Mouse (Mus musculus) liver, postnatal 0 days (tissue): ENCODE results near the gene Cfap58. TPM values are rescaled to one million over a fixed set of nuclear protein-coding genes. Genes with fewer than 3 reads are reported as not detected.

Experiments
- ATAC-seq: fragments of 200-750 bp; cut with Nextera tagmentation; 2 replicates; pipeline ENCODE4 v1.8.0; 2017; ENCODE audit warnings: mild to moderate bottlenecking, moderate library complexity
- DNase-seq: peaks from one replicate; pipeline ENCODE4 v3.0.0-alpha.2; 2016
- H3K27ac ChIP-seq: fragments of 300-500 bp; sonication (generic); 2 replicates; pipeline ENCODE4 v1.5.1; 2014; ENCODE audit warnings: antibody characterized with exemption, moderate library complexity, mild to moderate bottlenecking, low read depth
- H3K27me3 ChIP-seq: fragments of 300-500 bp; sonication (generic); 2 replicates; pipeline ENCODE4 v1.6.1; 2014; ENCODE audit warnings: low read length, control low read depth, mixed read lengths; ENCODE audit not compliant: insufficient read depth
- H3K36me3 ChIP-seq: fragments of 300-500 bp; sonication (generic); replicated peaks from 2 replicates; pipeline ENCODE4 v1.6.1; 2014; ENCODE audit warnings: mild to moderate bottlenecking, control low read depth, low read length, moderate library complexity, mixed read lengths; ENCODE audit not compliant: insufficient read depth
- H3K4me1 ChIP-seq: fragments of 300-500 bp; sonication (generic); 2 replicates; pipeline ENCODE4 v1.6.1; 2014; ENCODE audit warnings: antibody characterized with exemption, mild to moderate bottlenecking, control low read depth; ENCODE audit not compliant: insufficient read depth
- H3K4me2 ChIP-seq: fragments of 300-500 bp; sonication (generic); 2 replicates; pipeline ENCODE4 v1.6.1; 2014; ENCODE audit warnings: low read depth, mild to moderate bottlenecking, low read length, moderate library complexity, mixed read lengths
- H3K4me3 ChIP-seq: fragments of 300-500 bp; sonication (generic); 2 replicates; pipeline ENCODE4 v1.5.1; 2014; ENCODE audit warnings: low read depth, low read length
- H3K9ac ChIP-seq: fragments of 300-500 bp; sonication (generic); replicated peaks from 2 replicates; pipeline ENCODE4 v1.6.1; 2014; ENCODE audit warnings: mild to moderate bottlenecking, moderate library complexity
- H3K9me3 ChIP-seq: fragments of 300-500 bp; sonication (generic); 2 replicates; pipeline ENCODE4 v1.6.1; 2016; ENCODE audit warnings: mild to moderate bottlenecking, control low read depth, low read length, mixed read lengths
- CTCF ChIP-seq: sonication (generic); IDR thresholded peaks from 2 replicates; pipeline ENCODE4 v1.5.1; 2016; ENCODE audit warnings: antibody characterized with exemption, low read depth
- EP300 ChIP-seq: IDR thresholded peaks from 2 replicates; pipeline ENCODE4 v1.6.1; 2016; ENCODE audit warnings: antibody characterized with exemption, low read depth, mild to moderate bottlenecking
- WGBS: fragments of 180-500 bp; shearing (Covaris S2); extraction: QIAGEN DNeasy Blood & Tissue Kit; methylation state at CpG from one replicate; pipeline ENCODE4 v1.1.7; 2014; ENCODE audit not compliant: insufficient replicate concordance; 5-methylcytosine and 5-hydroxymethylcytosine counted together
- microRNA-seq: library from miRNA; unstranded; fragments of <30 nt; microRNA quantifications from one replicate; pipeline ENCODE4, GENCODE M21; 2016
- polyA plus RNA-seq: library from polyadenylated mRNA; unstranded; fragments of >200 nt; fragmentation: Nextera tagmentation; extraction: Ambion mirVana; gene quantifications from 2 replicates; pipeline ENCODE4 v1.2.1, GENCODE M21; 2015

Cfap58 gene
- polyA plus RNA-seq, 1 experiment from 2014 or later = not detected

DNA sequence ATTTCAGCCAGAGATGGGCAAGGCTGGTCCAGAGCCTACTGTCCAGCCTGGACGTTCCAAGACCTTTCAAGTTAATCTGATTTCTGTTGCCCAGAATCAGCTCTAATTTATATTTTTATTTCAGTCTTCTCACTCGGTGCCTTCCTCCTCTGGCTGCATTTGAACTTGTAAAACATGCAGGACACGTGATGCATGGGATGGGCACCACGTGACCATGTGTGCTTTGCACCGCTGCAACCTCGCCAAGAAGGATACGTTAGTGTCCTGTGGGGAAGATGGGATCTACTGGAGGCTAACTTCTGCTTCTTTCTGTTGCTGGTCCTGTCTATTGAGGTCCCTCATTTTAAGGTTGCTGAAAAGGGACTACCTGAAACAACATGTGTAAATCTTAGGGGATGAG, 109.8 kb downstream of the Cfap58 start:
- no peak for ATAC-seq
- Histone ChIP-seq H3K4me1 (no peaks in the 10 kb centered on the region), H3K27me3 (no peaks in the 10 kb centered on the region), H3K4me3 (no peak overlapping the region), H3K9me3 (no peaks in the 10 kb centered on the region), H3K4me2 (no peak overlapping the region), H3K27ac (no peak overlapping the region), H3K36me3 (no peaks in the 10 kb centered on the region), H3K9ac (no peak overlapping the region)
- no peak for TF ChIP-seq EP300
- no peak for TF ChIP-seq CTCF
- DNase-seq = no peak
- 73% methylated on average over 7 of the region's 7 CpGs for WGBS

DNA sequence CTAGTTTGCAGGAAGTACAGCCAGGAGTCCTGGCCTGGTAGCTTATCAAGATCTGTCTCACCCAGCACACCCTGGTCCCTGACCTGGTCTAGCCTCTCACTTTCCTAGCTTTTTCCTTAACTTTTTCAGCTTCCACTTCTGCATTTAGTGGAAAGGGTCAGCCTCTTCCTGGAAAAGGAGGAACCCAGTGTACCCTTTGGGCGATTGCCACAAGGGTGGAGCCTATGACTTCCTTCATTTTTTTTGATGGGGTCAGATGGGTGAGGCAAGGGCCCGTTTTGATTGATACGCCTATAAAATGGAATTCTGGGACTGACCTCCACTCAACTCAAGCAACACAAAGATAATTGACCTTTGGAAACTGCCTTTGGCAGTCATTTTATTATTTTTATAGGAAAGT, 111.9 kb downstream of the Cfap58 start:
- DNase-seq (no peak), ATAC-seq (no peak)
- Histone ChIP-seq H3K36me3 (no peaks in the 10 kb centered on the region), H3K4me1 (no peaks in the 10 kb centered on the region), H3K9ac (no peak overlapping the region), H3K4me2 (no peak overlapping the region), H3K9me3 (no peaks in the 10 kb centered on the region), H3K27me3 (no peaks in the 10 kb centered on the region), H3K4me3 (no peak overlapping the region), H3K27ac (no peak overlapping the region)
- WGBS = 48% methylated on average over 3 of the region's 3 CpGs
- TF ChIP-seq EP300 (no peak), CTCF (no peak)

DNA sequence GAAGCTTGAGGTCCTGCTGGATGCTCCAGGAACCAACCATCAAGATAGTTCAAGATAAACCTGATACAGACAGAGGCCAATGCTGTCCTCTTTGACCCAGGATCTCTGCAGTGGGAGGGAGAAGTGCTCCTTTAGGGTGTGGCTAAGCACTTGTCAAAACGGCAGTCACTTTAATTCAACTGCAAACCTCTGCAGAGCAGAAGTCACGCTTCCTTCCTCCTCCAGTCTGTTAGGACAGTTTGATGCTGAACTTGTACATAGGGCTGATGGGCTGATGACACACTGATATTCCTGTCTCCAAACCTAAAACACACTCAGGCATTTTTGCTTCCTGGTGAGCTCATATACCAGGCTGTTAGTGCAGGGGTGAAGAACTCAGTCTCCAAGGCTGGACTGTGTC, 125.8 kb downstream of the Cfap58 start:
- no peak overlapping the region for H3K27ac ChIP-seq
- no peak overlapping the region for H3K4me3 ChIP-seq
- 0 out of 2 replicates have a peak, but pooled peaks cover 3% of the 10 kb centered on the region for H3K27me3 ChIP-seq
- no peaks in the 10 kb centered on the region for H3K4me1 ChIP-seq
- 22% methylated on average over 2 of the region's 2 CpGs for WGBS
- TF ChIP-seq CTCF (no peak), EP300 (no peak)
- no peak for DNase-seq
- no peaks in the 10 kb centered on the region for H3K9me3 ChIP-seq
- no peak overlapping the region for H3K4me2 ChIP-seq
- ATAC-seq = no peak
- no peaks in the 10 kb centered on the region for H3K36me3 ChIP-seq
- H3K9ac ChIP-seq = no peak overlapping the region

DNA sequence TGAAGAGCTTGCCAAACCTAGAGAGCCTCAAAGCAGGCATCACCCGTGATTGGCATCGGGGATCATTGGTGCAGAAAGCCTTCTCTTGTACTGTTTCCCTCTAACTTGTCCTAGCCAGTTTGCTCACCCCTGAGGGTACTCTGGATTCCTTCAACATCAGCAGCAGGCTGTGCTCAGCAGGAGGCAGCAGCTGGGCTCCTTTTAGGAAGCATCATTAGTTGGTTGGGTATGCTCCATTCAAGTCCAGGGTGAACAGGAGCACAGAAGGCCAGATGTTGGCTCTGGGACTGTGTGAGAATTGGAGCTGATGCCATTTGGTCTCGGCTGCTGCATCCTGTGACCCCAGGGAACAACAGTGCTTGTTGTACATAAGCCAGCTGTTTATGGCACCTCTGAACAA, 142.2 kb downstream of the Cfap58 start:
- Histone ChIP-seq H3K27me3 (no peaks in the 10 kb centered on the region), H3K4me1 (no peaks in the 10 kb centered on the region), H3K9ac (no peak overlapping the region), H3K9me3 (no peaks in the 10 kb centered on the region), H3K27ac (no peak overlapping the region), H3K36me3 (no peaks in the 10 kb centered on the region), H3K4me3 (no peak overlapping the region), H3K4me2 (no peak overlapping the region)
- no peak for TF ChIP-seq EP300
- no peak for TF ChIP-seq CTCF
- ATAC-seq = no peak
- DNase-seq = no peak
- 56% methylated on average over 3 of the region's 3 CpGs for WGBS

DNA sequence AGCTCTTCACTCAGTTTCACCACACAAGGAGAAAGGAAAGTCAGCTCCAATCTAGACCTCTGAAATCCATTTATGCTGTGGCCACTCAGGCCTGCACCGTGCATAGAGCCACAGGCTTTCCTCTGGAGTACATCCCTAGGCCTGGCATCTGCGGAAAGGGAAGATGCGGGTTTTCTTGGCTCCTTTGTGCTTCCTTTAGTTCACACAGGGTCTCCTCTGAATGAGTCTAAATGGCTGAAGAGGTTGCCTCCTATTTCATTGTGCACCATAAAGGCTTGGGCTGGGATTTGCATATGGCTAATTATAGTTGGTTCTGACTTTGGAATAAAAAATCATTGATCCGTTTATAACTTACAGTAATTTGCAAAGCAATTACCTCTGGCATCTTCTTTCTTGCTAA, 144.0 kb downstream of the Cfap58 start:
- Histone ChIP-seq H3K9me3 (no peaks in the 10 kb centered on the region), H3K4me1 (no peaks in the 10 kb centered on the region), H3K36me3 (no peaks in the 10 kb centered on the region), H3K4me3 (no peak overlapping the region), H3K27me3 (no peaks in the 10 kb centered on the region), H3K4me2 (no peak overlapping the region), H3K27ac (no peak overlapping the region), H3K9ac (no peak overlapping the region)
- DNase-seq (no peak), ATAC-seq (no peak)
- WGBS = 82% methylated on average over 4 of the region's 4 CpGs
- TF ChIP-seq CTCF (no peak), EP300 (no peak)

Small RNA genes lying within 50 kb of the gene (microRNA-seq; reads per million reads assigned to microRNA genes)
- not detected for gene Gm22240

Other genes with a start within 250 kb of the Cfap58 start
- gene Col17a1, start 245.6 kb upstream of the Cfap58 start, polyA plus RNA-seq = 0.11 and 0.14 TPM in 2 replicates
- 69.3 and 69.6 TPM in 2 replicates for gene Sfr1, start 206.0 kb upstream of the Cfap58 start, polyA plus RNA-seq
- 151 and 198 TPM in 2 replicates for gene Gsto1, start 82.7 kb upstream of the Cfap58 start, polyA plus RNA-seq
- 0.25 and 0.39 TPM in 2 replicates for gene Gsto2, start 72.1 kb upstream of the Cfap58 start, polyA plus RNA-seq
- 0.05 TPM in 1 of 2 replicates, not detected in the other for gene Cfap43, start 18.4 kb upstream of the Cfap58 start, polyA plus RNA-seq
- 2.4 and 2.8 TPM in 2 replicates for gene Itprip, start 18.4 kb upstream of the Cfap58 start, polyA plus RNA-seq